Mouse (Mus musculus) telencephalon, adult 2 months (tissue): ENCODE results near the gene Ebpl.

Experiments
- DNase-seq: peaks from one replicate; pipeline ENCODE4 v3.0.0-alpha.2; 2011; ENCODE audit warnings: low read depth, low spot score

Ebpl gene

DNA sequence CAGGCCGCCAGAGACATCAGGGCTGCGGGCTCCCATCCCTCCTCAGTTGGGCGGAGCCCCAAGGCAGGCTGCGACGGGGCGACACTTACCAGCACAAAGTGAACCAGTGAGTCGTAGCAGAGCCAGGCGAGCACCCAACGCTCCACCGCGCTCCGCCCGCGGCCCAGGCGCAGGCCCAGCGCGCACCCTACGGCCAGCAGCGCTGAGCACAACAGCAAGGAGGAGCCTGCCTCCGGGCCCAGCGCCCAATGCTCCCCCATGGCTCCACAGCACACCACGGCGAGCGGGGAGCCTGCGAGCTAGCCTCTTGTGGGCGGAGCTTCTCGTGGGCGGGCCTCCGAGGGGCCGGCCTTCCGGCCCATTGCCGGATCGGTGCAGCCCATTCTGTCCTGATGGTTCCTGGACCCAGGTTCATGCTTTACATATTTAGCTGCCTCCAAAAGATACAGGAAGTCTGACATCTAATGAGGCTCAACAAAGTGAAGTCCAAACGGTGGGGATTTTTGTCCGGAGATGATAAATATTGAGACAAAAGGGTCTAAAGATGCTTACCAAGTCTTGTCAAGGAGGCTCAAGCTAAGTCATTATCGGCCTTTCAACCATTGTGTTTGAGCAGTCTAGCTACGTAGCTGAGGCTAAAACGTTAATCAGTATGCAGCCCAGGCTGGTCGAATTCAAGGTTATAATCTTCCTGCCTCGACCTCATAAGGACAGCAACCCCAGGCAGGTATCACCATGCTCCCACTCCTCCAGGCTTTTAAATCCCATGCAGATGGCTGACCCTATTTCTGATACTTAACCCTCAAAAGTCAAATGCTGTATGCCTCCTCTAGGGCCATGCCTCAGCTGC lies at the start of gene Ebpl:
Ebpl (minus strand) TSS at position 309 of the 850 bp plus-strand sequence.
- DNase-seq, result peak; percentile 86

DNA sequence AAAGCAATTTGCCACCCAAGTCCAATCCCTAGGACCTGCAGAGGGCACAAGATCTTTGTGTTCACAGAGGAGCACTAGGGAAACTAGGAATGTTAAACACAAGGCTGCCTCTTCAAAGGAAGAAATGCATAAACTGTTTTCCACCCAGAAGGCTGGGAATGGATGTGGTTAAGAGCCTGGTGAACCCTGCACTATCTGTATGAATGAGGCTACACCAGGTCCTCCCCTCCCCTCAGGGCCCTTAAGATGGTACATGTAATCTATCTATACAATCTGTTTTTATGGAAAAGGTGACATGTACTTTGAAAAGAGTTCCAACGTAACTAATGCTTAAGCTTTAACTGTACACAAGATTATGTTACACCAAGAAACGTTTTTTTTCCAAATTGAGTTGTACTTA lies 49.8 kb upstream of the Ebpl start:
- no peak for DNase-seq

DNA sequence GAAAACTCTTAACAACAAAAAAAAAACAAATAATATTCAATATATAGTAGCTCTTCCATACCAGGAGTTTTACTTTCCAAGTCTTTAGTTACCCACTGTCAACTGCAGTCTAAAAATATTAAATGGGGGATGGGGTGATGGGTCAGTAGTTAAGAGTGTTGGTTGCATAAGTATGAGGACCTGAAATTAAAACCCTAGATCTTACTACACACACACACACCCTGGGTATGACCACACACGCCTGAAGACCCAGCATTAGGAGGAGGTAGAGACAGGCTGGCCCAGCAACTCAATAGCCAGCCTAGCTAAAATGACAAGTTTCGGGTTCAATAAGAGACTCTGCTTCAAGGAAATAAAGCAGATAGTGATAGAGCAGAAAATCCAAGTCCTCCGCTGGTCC lies 46.8 kb upstream of the Ebpl start:
- DNase-seq, result no peak

DNA sequence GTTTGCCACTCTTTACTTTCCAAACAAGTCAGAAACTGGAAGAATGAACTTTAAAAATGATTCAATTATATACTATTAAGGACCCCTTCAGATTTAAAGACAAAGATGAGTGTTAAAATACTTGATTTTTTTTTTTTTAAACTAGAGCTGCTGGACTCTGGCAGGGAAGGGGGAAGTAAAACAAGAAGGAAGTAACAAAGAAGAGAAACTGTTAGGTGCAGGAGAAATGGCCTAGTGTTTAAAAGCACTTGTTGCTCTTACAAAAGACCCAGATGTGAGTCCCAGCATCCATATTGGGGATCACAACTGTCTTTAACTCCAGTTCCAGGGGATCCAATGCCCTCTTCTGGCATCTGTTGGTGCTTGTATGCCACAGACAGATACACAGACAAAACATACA lies 45.5 kb upstream of the Ebpl start:
- no peak for DNase-seq

DNA sequence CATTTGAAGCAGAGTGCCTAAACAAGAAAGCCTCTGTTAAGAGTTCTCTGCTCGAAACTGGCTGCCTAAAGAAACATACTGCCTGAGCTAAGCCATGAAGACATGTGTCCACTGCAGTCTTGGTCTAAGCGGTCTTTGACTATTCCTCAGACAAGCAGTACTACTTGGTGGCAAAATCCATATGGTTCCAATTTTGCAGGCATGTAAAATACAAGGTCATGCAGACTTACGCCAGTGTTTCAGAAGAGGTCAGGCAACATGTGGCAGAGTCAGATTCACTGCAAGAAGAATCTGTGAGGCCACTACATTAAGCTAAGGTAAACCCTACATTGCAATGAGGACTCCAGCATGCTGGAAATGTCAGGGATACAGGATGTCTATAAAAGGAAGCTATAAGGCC lies 44.7 kb upstream of the Ebpl start:
- DNase-seq, result no peak

DNA sequence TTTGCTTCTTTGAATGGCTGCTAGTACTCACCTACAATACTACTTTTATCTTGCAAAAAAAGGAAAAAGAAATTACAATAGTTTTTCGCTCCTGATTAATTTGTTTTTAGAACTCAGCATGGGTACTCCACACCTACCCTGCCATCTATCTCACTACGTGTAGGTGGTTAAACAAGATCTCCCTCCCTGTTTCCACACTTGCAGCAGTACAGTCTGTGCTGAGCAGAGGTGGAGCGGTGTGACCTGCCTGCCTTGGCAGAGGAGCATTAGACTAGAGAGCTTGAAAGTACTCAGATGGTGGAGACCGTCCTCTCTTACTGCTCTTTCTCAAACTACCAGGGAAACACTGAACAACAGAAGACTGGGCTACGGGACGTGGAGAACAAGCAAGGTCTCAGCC lies 34.5 kb upstream of the Ebpl start:
- peak; percentile 19 for DNase-seq

DNA sequence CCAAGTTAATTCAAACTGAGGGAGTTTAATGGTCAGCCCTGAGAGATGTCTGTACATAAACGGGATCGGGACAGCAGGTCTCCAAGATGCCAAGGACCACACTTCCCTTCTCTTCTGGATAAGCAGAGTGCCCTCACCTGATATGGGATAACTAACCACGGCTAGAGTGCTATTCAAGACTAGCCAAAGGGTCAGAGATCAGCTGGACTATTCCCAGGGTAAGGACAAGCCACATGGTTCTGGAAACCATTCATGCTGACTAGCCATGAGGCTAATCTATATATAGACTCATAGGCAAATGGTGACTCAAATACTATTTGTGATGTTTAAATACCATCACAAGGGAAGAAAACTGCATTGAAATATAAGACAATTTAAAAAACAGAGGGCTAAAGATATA lies 30.3 kb upstream of the Ebpl start:
- DNase-seq, result no peak

DNA sequence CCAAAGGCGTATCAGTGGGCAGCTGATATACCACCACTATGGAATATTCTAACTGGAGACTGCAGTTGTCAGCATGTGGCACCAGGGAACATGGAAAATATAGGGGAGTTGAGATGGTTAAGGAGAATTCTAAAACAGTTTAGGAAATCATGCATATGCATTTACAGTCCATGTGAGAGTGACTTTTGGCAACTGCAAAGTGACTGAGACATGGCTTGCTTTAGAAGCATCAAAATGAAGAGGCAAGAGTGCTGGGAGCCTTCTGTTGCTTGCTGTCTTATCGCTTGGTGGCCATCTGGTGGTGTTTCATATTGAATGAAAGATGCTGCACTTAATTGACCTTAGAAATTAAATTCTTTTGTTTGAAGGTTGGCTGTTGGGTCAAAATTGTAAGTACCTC lies 7.1 kb upstream of the Ebpl start:
- peak; percentile 58 for DNase-seq

DNA sequence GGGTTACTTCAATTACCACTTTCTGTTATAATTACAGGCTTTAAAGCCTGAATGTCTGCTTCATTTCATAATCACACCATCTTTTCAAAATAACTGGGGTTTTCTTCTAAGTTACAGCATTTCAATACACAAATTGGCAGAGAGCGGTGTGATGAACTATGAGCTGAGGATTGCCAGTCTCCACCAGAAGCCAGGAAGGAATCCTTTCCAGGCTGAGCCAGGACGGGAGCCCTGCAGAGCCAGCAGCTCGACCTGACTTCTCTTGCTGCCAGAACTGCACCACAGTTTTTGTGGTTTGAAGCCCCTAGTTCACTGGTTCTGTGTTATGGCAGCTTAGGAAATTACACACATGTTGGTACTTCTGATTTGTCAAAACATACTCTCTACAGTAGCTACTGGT lies 4.4 kb upstream of the Ebpl start:
- DNase-seq, result no peak

DNA sequence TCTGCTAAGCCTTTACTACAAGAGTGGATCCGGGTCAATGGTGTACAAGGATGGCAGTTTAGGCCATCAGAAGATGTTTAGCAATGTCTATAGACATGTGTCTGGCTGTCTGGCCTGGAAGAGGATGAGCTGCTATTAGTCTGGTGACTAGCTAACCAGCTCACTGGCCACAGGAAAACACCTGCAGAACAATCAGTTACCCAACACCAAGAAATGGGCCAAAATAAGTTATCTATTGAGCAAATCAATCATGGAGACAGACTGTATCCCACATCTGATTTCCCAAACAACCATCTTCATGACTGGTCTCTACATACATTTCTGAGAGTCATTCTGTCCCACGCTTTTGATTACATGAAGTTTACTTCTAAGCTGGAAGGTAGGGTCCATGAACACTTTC lies 3.5 kb upstream of the Ebpl start:
- no peak for DNase-seq

DNA sequence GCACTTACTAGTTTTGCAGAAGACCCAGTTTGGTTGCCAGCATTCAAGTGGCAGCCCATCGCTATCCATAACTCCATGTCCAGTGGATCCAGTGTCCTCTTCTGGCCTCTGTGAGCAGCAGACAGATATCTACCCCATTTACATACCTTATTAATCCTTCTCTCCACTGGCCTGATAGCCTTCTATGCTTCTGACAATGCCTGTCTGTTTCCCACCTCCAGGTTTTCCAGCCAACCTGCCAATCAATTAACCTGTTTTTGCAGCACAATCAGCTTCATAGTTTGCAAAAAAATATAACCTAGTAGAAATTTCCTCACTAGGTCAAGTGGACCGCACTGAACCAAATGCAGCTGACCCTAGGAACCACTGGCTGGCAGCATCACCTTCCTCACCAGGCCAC lies 2.0 kb upstream of the Ebpl start:
- no peak for DNase-seq

DNA sequence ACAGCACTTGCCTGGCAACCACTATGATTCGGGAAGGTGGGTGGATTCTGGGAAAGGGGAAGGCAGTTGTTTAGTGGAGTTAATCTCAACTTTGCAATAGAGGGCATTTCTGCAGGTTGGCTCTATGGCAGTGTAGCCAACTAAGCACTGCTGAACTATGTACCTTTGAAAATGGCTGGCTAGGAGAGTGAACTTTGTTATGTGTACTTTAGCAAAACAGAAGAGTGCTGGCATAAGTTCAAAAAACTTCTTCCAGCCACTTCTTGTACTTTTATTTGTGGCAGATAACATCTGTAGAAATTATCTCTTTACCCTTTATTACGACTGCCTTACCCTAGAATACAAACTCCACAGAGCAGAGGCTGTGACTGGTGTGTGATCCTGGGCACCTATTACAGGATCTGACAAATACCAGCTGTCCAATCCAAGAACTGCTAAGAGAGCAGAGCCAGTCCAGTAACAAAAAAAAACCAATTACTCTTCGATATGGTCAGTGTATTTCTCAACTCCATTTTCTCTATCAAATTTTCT lies 807 bp upstream of the Ebpl start:
- no peak for DNase-seq

DNA sequence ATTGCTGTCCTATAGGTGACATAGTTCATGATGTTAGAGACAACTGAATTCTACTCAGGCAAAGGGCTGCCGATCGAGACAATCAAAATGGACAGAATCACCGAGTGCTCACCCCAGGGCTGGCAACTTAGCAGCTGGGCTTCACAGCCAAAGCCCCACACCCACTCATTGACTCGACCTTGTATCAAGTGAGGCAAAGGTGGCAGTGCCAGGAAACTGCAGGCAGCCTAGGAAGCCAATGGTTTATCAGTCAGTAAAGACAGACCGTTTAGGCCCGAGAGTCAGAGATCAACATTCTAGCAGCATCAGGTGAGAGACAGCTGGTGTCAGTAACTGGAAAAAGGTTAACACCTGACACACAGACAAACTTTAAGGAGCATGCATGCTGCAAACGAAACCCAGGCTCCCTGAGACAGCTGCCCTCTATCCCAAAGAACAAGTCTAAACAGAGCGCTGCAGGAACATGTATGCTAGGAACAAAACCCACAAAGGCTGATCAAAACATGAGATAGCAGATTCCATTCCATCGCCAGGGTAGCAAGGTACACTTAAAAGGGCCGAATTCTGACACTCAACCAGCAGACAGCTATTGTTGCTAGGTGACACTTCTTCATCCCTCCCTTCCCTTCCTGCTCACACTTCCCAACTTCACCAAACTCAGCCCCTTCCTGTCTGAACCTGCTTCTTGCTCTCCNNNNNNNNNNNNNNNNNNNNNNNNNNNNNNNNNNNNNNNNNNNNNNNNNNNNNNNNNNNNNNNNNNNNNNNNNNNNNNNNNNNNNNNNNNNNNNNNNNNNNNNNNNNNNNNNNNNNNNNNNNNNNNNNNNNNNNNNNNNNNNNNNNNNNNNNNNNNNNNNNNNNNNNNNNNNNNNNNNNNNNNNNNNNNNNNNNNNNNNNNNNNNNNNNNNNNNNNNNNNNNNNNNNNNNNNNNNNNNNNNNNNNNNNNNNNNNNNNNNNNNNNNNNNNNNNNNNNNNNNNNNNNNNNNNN lies 5.7 kb downstream of the Ebpl start:
- DNase-seq, result no peak

DNA sequence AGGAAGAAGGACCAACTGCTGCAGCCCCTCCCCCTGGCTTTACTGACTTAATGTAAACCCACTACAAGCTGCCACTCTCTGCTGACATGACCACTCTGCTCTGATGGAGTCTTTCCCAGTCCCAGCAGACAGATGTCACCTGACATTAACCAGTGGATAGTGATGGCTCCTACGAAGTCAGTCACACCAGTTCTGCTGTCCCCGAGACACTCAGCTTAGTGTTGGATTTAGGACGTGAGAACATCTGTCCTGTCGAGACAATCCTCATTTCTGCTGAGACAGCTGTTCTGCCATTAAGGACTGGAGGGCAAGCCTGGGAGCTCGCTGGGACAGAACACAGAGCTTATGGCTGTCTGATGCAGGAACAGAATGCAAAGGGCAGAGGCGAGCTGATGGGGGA lies 9.4 kb downstream of the Ebpl start:
- no peak for DNase-seq

DNA sequence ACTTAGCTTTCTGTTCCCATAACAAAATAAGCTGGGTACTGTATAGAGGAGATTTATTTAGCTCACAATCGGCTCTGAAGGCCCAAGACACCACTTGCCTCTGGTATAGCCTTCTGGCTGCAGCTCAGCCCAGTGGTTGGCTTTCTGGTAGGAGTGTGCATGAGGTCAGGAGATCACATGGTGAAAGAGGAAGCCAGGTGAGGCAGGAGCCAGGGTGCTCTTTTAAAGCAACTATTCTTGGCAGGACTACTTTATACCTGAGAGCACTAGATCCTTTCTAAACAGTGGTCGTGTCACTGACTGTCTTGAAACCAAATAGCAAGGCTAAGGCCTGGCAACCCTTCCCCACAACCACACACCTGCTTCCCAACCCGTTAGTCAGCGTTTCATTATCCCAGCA lies 10.4 kb downstream of the Ebpl start:
- DNase-seq, result no peak

DNA sequence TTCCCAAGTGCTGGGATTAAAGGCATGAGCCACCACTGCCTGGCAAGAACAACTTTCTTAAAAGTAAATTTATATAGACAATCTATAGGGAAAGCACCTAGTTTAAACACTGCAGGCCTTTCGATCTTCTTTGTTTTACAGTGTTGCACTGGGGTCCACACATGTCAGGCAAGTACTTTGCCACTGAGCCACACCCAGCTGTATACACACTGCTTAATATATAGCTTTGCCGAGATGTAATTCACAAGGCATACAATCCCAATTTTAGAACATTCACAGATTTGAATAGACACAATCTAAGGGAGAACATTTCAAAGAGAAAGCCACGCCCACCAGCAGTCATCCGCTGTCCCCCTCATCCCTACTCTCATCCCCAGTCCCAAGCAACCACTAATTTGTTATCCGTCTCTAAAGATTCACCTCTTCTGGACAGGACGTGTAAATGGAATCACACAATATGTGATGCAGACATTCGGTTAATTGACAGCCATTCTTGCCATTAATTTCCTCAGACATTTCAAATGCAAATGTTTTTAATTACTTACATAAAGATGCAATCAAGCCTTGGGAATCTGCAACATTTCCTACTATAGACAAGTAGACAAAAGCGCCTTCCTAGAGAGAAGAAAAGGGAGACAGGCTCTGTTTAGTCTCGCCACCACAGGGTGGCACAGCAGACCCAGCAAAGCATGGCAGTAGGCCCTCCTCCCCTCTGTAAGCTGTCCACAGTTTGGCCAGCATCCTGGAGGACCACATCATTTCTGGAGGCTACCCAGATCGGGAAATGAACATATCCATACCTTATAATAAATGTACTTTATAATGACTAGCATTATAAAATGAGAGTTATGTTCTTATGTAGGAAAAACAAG lies 13.2 kb downstream of the Ebpl start:
- DNase-seq, result peak; percentile 18

DNA sequence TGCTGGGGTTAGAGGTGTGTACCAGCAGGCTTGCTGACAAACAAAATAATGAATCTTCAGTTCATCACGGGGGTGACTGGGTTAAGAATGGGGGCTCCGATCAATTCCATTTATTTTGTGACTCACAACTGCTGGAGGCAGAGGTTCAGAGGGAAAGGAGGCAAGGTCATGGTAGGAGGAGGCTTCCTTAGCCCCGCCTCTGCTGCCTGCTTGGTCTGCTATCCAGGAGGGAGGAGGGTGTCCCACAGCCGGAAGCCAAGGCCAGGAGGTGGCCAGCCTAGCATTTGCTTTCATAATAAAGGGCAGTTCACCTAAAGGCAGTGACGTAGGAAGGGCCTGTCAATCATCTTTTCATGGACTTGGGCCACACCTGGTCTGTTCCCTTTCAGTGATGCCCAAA lies 15.6 kb downstream of the Ebpl start:
- no peak for DNase-seq

DNA sequence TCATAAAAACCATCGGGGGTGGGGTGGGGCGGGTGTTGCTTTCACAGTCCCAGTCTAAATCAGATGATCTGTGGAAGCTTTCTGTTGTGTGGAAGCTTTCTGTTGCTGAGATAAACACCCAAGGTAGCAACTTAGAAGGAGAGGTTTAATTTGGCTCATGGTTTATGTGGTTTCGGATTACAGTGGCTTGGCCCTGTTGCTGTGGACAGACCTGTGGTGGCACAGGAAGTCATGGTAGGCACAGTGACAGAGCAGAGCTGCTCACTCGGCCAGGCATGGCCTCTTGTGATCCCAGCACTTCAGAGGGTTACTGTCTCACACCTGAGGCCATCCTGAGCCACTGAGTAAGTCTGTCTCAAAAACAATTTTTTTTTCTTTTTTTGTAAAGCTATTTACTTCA lies 20.9 kb downstream of the Ebpl start:
- DNase-seq, result no peak

DNA sequence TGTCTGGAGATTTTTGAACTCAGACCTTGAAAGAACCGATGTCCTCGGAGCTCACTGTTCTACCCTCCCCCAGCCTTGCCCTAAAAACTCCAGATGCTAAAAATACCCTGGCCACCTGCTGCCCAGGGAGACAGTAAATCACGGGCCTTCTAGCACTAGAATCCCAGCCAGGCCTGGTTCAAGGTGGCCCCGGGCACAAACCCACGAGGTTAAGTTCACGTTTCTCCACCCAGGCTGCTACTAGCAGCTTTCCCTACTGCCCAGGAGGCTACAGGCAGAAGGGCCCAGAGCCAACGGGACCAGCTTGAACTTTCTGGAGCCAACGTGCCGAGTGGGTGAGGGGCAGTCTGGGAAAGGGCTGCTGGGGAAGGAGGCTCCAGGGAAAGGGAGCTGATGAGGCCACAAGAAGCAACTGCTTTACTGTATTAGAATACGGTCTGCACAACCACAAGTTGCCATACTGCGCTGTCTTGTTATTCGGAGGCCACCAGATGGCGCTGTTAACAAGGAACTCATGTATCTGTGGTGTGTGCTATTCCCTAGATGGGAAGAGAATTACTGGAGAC lies 29.2 kb downstream of the Ebpl start:
- DNase-seq, result peak; percentile 79

DNA sequence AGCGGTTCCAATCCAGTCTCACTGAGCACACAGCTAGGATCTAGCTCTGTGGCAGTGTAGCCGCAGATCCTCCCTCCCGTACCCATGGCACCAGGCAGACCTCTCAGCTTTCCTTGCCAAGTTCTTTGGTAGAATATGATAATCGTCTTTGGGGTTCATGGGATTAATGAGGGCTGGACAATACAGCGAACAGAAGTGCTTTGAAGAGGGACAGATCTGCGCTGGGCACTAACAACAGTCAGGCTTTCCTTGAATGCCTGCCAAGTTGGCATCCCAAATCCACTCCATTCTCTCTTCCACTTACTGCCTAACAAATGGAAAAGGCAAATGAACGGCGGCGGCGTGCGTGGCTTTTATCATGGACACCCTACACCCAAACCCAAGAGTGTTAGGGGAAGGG lies 29.6 kb downstream of the Ebpl start:
- DNase-seq, result peak; percentile 43
